Mouse (Mus musculus) ZHBTc4 (cell line): ENCODE results near the gene Anks1.

ENCODE experiments used
- DNase-seq: peaks from one replicate; pipeline ENCODE4 v3.0.0-alpha.2; 2011; ENCODE audit warnings: low read depth, low spot score

The Anks1 gene

GRCm38 (mm10) chr17:28084395-28084905, 175.3 kb downstream of the Anks1 start:
- no peak for DNase-seq

- DNase-seq: peak; percentile 92
These were observed 175.9 kb downstream of the Anks1 start for GRCm38 (mm10) chr17:28084964-28085363.

GRCm38 (mm10) chr17:28087430-28087829, 178.3 kb downstream of the Anks1 start:
- DNase-seq: peak; percentile 85

GRCm38 (mm10) chr17:28088718-28089117, 179.6 kb downstream of the Anks1 start:
- DNase-seq: no peak

- DNase-seq: peak; percentile 76
These were observed 183.2 kb downstream of the Anks1 start for GRCm38 (mm10) chr17:28092297-28092696.

- DNase-seq: peak; percentile 64
These were observed 184.7 kb downstream of the Anks1 start for GRCm38 (mm10) chr17:28093837-28094236.

- DNase-seq: no peak
These were observed 187.3 kb downstream of the Anks1 start for GRCm38 (mm10) chr17:28096418-28096817.

- DNase-seq: no peak
These were observed 188.2 kb downstream of the Anks1 start for GRCm38 (mm10) chr17:28097308-28097707.

GRCm38 (mm10) chr17:28099086-28099485, 190.0 kb downstream of the Anks1 start:
- no peak for DNase-seq

- DNase-seq: peak; percentile 83
These were observed 191.6 kb downstream of the Anks1 start for GRCm38 (mm10) chr17:28100669-28101068.

GRCm38 (mm10) chr17:28101284-28101887, 192.3 kb downstream of the Anks1 start:
- DNase-seq: no peak

- no peak for DNase-seq
These were observed 192.8 kb downstream of the Anks1 start for GRCm38 (mm10) chr17:28101902-28102319.

- DNase-seq: no peak
These were observed 195.3 kb downstream of the Anks1 start for GRCm38 (mm10) chr17:28104416-28104815.

- peak; percentile 88 for DNase-seq
These were observed 197.2 kb downstream of the Anks1 start for GRCm38 (mm10) chr17:28106352-28106751.

- no peak for DNase-seq
These were observed 198.2 kb downstream of the Anks1 start for GRCm38 (mm10) chr17:28107275-28107674.

- DNase-seq: no peak
These were observed 203.2 kb downstream of the Anks1 start for GRCm38 (mm10) chr17:28112266-28112665.
